Mouse (Mus musculus) hindlimb bud, embryonic 11.5 days (tissue): Measurements from ENCODE around the gene Fhl5.
A peak's percentile ranks its signal among the peaks of the same experiment; 100 is the strongest.
"Not testable (repeated sequence)": the region's sequence is repeated elsewhere in the genome, so short reads cannot be mapped to it uniquely, and the experiment has no call there.

Experiments
- DNase-seq: peaks from one replicate; pipeline ENCODE4 v3.0.0-alpha.2; 2012; ENCODE audit warnings: low read depth, low spot score; ENCODE audit errors: extremely low spot score

Gene Fhl5

DNA sequence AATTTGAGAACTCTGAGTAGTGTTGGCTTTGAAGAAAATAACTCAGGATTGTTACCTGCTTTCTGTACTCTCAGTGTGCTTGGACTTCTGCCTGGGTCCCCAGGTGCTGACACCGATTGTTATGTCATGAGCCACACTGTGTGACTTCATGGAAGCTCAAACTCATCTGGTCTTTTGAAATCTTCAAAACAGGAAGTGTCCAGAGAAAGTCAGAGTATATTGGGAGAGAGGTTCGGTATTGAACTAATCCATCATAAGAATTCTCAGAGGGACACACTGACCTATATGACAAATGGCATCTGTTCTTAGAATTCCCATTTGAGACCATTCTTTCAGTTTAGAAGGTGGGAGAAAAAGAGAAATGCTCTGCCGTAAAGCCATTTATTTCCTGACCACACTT, at the start of gene Fhl5:
TSS of gene Fhl5 (minus strand) at position 101 of the 400 bp plus-strand sequence.
- DNase-seq = no peak

- DNase-seq = not testable (repeated sequence)
Observed at GRCm38 (mm10) chr4:25285002-25285401, 42.3 kb upstream of the Fhl5 start.

DNA sequence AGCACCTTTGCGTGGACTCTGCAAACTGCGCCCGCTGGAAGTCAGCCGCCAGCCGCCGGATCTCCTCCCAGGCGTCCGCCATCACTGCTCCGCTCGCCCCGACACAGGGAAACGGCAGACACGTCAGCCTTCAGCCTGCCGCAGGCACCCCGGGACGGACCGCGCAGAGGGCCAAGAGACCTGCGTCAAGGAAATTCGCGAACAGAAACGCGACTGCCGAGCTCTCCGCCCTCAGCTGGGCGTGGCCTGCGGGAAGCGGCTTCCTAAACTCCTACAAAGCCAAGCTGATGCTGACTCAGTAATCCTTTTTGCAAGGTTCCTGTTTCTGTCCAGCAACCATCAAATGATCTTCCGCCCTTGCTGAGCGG, 39.0 kb upstream of the Fhl5 start, which contains the start of gene Ufl1:
TSS of gene Ufl1 (minus strand) at position 151 of the 368 bp plus-strand sequence.
- DNase-seq = peak; percentile 70

DNA sequence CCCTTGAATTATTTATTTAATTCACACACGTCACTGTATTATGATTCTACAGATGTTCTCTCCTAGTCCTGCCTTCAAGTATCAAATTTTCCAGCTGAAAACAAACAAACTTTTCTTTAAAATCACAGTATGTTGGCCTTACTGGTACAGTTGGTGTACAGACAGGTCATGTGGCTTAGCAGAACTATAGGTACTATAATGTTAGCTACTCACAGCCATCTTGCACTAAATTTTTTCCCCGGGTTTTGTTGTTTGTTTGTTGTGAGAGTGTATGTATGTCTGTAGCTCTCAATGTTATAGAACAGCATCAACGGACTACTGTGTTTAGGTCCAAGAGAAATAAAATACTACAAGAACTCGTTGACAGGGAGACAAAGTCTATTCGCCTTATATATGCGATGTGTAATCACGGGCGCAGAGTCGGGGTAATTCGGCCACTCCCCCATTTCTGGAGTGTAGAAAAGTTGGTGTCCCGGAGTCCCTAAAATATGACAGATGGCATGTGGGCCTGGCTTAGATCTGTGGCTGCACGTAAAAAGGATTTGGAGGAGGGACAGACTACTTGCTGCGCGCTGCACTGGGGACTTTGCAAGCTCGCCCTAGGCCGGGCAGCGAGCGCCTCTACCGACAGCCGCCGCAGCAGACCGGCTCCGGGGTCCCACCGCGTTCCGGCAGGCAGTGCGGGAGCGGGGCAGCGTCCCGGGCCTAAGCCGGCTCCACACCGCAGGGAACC, 38.4 kb upstream of the Fhl5 start:
- peak; percentile 31 for DNase-seq

DNA sequence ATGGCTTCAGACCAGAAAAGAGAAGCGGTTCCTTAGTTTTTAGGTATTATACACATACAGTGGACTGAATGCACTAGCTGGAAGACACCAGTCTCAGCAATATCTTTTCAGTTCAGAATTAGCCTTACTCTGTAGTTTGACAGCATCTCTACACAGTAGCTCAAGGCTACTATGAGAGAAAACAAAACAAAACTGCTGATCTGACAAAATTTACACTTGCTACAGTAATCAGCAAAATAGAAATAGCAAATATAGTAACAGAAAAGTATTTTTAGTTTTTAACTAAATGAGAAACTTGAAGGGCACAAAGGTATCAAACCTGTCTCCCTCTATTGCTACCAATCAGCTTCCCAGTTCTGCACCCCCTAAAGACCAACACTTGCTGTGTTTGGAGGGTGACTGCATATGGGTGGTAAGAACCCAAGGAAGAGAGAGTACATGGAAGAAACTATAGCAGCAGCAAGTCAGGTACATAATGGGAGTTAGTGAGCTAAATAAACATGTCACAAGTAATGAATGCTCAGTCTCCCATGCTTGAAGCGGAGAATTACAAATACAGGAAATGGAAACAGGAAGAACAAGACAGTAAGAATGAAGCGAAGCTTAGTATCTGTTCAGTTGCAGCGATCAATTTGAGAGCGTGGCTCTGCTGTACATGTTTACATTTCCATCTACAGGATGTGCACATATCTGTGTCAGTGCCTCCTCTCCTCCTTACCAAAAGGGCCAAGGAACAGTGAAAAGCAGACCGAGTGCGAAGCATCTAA, 30.4 kb upstream of the Fhl5 start:
- DNase-seq = no peak

DNA sequence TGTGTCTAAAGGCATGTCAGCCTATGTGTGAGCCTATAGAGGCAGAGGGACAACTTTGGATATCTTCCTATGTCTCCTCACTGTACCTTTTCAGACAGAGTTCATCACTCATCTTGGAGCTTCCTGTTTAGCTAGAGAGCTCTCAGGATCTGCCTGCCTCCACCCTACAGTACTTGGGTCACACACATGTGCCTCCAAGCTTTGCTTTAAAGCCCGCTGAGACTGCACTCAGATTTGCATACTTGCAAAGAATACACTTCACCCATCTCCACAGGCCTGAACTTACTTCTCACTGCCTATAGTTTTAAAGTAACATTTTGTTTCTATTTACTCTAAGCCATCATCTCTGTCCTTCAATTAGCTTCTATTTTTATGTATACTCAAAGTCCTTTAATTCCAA, 29.2 kb upstream of the Fhl5 start:
- DNase-seq = no peak

- no peak for DNase-seq
Observed at GRCm38 (mm10) chr4:25267144-25267543, 24.5 kb upstream of the Fhl5 start.

- DNase-seq = no peak
Observed at GRCm38 (mm10) chr4:25257822-25258398, 15.2 kb upstream of the Fhl5 start.

GRCm38 (mm10) chr4:25235663-25236062, 7.0 kb downstream of the Fhl5 start:
- DNase-seq = not testable (repeated sequence)

- not testable (repeated sequence) for DNase-seq
Observed at GRCm38 (mm10) chr4:25233767-25234166, 8.9 kb downstream of the Fhl5 start.

- DNase-seq = no peak
Observed at GRCm38 (mm10) chr4:25232546-25232945, 10.1 kb downstream of the Fhl5 start.

GRCm38 (mm10) chr4:25227527-25227926, 15.1 kb downstream of the Fhl5 start:
- DNase-seq = no peak

GRCm38 (mm10) chr4:25221927-25222326, 20.7 kb downstream of the Fhl5 start:
- DNase-seq = no peak

GRCm38 (mm10) chr4:25213451-25213850, 29.2 kb downstream of the Fhl5 start:
- DNase-seq = no peak

GRCm38 (mm10) chr4:25206166-25206565, 36.5 kb downstream of the Fhl5 start:
- no peak for DNase-seq

GRCm38 (mm10) chr4:25197310-25197709, 45.4 kb downstream of the Fhl5 start:
- no peak for DNase-seq

- DNase-seq = peak; percentile 2
Observed at GRCm38 (mm10) chr4:25179617-25180208, 63.0 kb downstream of the Fhl5 start.
